Mouse (Mus musculus): ENCODE data around the gene 9130213A22Rik.

The 9130213A22Rik gene

GRCm38 (mm10) chr11:69073065-69073888 lies 49.1 kb downstream of the 9130213A22Rik start:
- DNase-seq, result peak; percentile 89 to 92

GRCm38 (mm10) chr11:69072666-69073064 lies 49.7 kb downstream of the 9130213A22Rik start:
- DNase-seq, result no peak

- no peak for DNase-seq
These were observed 50.2 kb downstream of the 9130213A22Rik start for GRCm38 (mm10) chr11:69072234-69072633.

- no peak for DNase-seq
These were observed 51.1 kb downstream of the 9130213A22Rik start for GRCm38 (mm10) chr11:69071262-69071661.

GRCm38 (mm10) chr11:69070590-69071222 lies 51.7 kb downstream of the 9130213A22Rik start, which contains the start of gene Tmem107:
Gene Tmem107 (plus strand): TSS chr11:69070806.
- peak; percentile 91 to 92 for DNase-seq

- no peak for DNase-seq
These were observed 52.3 kb downstream of the 9130213A22Rik start for GRCm38 (mm10) chr11:69070093-69070492.
